Mouse (Mus musculus) G1E (cell line): ENCODE data around the gene Ogfod3.

Source experiments
- CTCF ChIP-seq: IDR thresholded peaks from 2 replicates; pipeline ENCODE4 v1.5.1; 2012; ENCODE audit warnings: low read depth, low read length, inconsistent platforms, mixed read lengths
- GATA2 ChIP-seq: IDR thresholded peaks from 2 replicates; pipeline ENCODE4 v1.6.1; 2012; ENCODE audit warnings: low read depth, low read length, inconsistent platforms, borderline replicate concordance

GRCm38 (mm10) chr11:121160636-121161346 lies 43.7 kb downstream of the Ogfod3 start:
- TF ChIP-seq CTCF (no peak), GATA2 (no peak)
